Mouse (Mus musculus) gastrocnemius, postnatal 10 days (tissue): Measurements from ENCODE around the gene Top2a. TPM values are rescaled to one million over a fixed set of nuclear protein-coding genes. Genes with fewer than 3 reads are reported as not detected.
"Not testable (repeated sequence)": the region's sequence is repeated elsewhere in the genome, so short reads cannot be mapped to it uniquely, and the experiment has no call there.

Source experiments
- DNase-seq: peaks from one replicate; pipeline ENCODE4 v3.0.0; 2021; ENCODE audit warnings: mixed read lengths
- total RNA-seq, 2 experiments: library from RNA; stranded (reverse); gene quantifications; 2 replicates each; pipeline ENCODE4 v1.2.3; 2021

The Top2a gene
- total RNA-seq, 2 experiments from 2014 or later: 33.9 to 43.9 TPM

GRCm38 (mm10) chr11:99041051-99041729 lies 17.2 kb upstream of the Top2a start, which contains the start of gene Igfbp4:
Igfbp4 (plus strand) TSS chr11:99041244.
- DNase-seq: peak; percentile 79

- no peak for DNase-seq
Measured at GRCm38 (mm10) chr11:99040346-99040974, 16.5 kb upstream of the Top2a start.

GRCm38 (mm10) chr11:99039782-99040181 lies 15.8 kb upstream of the Top2a start:
- DNase-seq: peak; percentile 72

- DNase-seq: no peak
Measured at GRCm38 (mm10) chr11:99036254-99036653, 12.3 kb upstream of the Top2a start.

GRCm38 (mm10) chr11:99035350-99035749 lies 11.4 kb upstream of the Top2a start:
- DNase-seq: no peak

- DNase-seq: no peak
Measured at GRCm38 (mm10) chr11:99026899-99027440, 3.0 kb upstream of the Top2a start.

GRCm38 (mm10) chr11:99025878-99026277 lies 1.9 kb upstream of the Top2a start:
- no peak for DNase-seq

GRCm38 (mm10) chr11:99024468-99025134 lies 612 bp upstream of the Top2a start:
- no peak for DNase-seq

GRCm38 (mm10) chr11:99023094-99023493 lies 895 bp downstream of the Top2a start:
- DNase-seq: no peak

GRCm38 (mm10) chr11:99022384-99022933 lies 1.5 kb downstream of the Top2a start:
- no peak for DNase-seq

- no peak for DNase-seq
Measured at GRCm38 (mm10) chr11:99019844-99020243, 4.1 kb downstream of the Top2a start.

- DNase-seq: no peak
Measured at GRCm38 (mm10) chr11:99013856-99014255, 10.1 kb downstream of the Top2a start.

GRCm38 (mm10) chr11:99010706-99011105 lies 13.3 kb downstream of the Top2a start:
- no peak for DNase-seq

- no peak for DNase-seq
Measured at GRCm38 (mm10) chr11:99010124-99010523, 13.9 kb downstream of the Top2a start.

GRCm38 (mm10) chr11:99006788-99007187 lies 17.2 kb downstream of the Top2a start:
- no peak for DNase-seq

- DNase-seq: no peak
Measured at GRCm38 (mm10) chr11:98999243-98999642, 24.7 kb downstream of the Top2a start.

- no peak for DNase-seq
Measured at GRCm38 (mm10) chr11:98998776-98999175, 25.2 kb downstream of the Top2a start.

GRCm38 (mm10) chr11:98997659-98998058 lies 26.3 kb downstream of the Top2a start:
- no peak for DNase-seq

GRCm38 (mm10) chr11:98995987-98996386 lies 28.0 kb downstream of the Top2a start:
- no peak for DNase-seq

GRCm38 (mm10) chr11:98990866-98991265 lies 33.1 kb downstream of the Top2a start:
- DNase-seq: no peak

- not testable (repeated sequence) for DNase-seq
Measured at GRCm38 (mm10) chr11:98988260-98988659, 35.7 kb downstream of the Top2a start.

GRCm38 (mm10) chr11:98985542-98985941 lies 38.4 kb downstream of the Top2a start:
- no peak for DNase-seq

- DNase-seq: no peak
Measured at GRCm38 (mm10) chr11:98983551-98983950, 40.4 kb downstream of the Top2a start.
